Mouse (Mus musculus) E14TG2a.4 (cell line): ENCODE measurements around the gene Nmur1.
A peak's percentile ranks its signal among the peaks of the same experiment; 100 is the strongest.

Experiments
- H3K27me3 ChIP-seq: 2 replicates; pipeline ENCODE4 v1.6.1; 2014; ENCODE audit warnings: low read length, control low read depth; ENCODE audit not compliant: insufficient read depth
- H3K36me3 ChIP-seq: 2 replicates; pipeline ENCODE4 v1.6.1; 2014; ENCODE audit warnings: low read length, control low read depth; ENCODE audit not compliant: insufficient read depth
- H3K4me1 ChIP-seq: replicated peaks from 2 replicates; pipeline ENCODE4 v1.6.1; 2014; ENCODE audit warnings: low read depth, low read length, control low read depth
- H3K4me3 ChIP-seq: replicated peaks from 2 replicates; pipeline ENCODE4 v1.5.1; 2014; ENCODE audit warnings: mild to moderate bottlenecking, low read length
- H3K9me3 ChIP-seq: 2 replicates; pipeline ENCODE4 v1.6.1; 2014; ENCODE audit warnings: low read length, control low read depth
- CTCF ChIP-seq: conservative IDR thresholded peaks from 2 replicates; pipeline ENCODE4 v1.5.1; 2014; ENCODE audit warnings: low read length
- NANOG ChIP-seq: IDR thresholded peaks from 2 replicates; pipeline ENCODE4 v1.6.1; 2014; ENCODE audit warnings: borderline replicate concordance, low read length, mixed read lengths
- POU5F1 ChIP-seq: IDR thresholded peaks from 2 replicates; pipeline ENCODE4 v1.6.1; 2014; ENCODE audit warnings: low read length, borderline replicate concordance

Nmur1 gene

GRCm38 (mm10) chr1:86464223-86464874 lies 38.3 kb upstream of the Nmur1 start:
- peak overlapping the region; percentile 60 for H3K4me3 ChIP-seq
- no peaks in the 10 kb centered on the region for H3K36me3 ChIP-seq
- no peaks in the 10 kb centered on the region for H3K27me3 ChIP-seq
- peaks cover 72% of the 10 kb centered on the region for H3K4me1 ChIP-seq
- TF ChIP-seq POU5F1, result no peak
- peak; percentile 85 for TF ChIP-seq NANOG
- no peaks in the 10 kb centered on the region for H3K9me3 ChIP-seq

- H3K9me3 ChIP-seq, result no peaks in the 10 kb centered on the region
- TF ChIP-seq CTCF, result no peak
- TF ChIP-seq NANOG, result no peak
- TF ChIP-seq POU5F1, result no peak
- H3K36me3 ChIP-seq, result no peaks in the 10 kb centered on the region
- H3K4me3 ChIP-seq, result no peak overlapping the region
- H3K27me3 ChIP-seq, result no peaks in the 10 kb centered on the region
- H3K4me1 ChIP-seq, result peaks cover 64% of the 10 kb centered on the region
Measured at GRCm38 (mm10) chr1:86459371-86459770, 33.3 kb upstream of the Nmur1 start.

- TF ChIP-seq POU5F1 (no peak), NANOG (no peak), CTCF (no peak)
- no peaks in the 10 kb centered on the region for H3K27me3 ChIP-seq
- no peaks in the 10 kb centered on the region for H3K9me3 ChIP-seq
- peak overlapping the region; percentile 41; the same call in 1 of the 2 replicates for H3K4me3 ChIP-seq
- peaks cover 67% of the 10 kb centered on the region for H3K4me1 ChIP-seq
- no peaks in the 10 kb centered on the region for H3K36me3 ChIP-seq
Measured at GRCm38 (mm10) chr1:86456892-86457581, 31.0 kb upstream of the Nmur1 start.

GRCm38 (mm10) chr1:86452713-86453112 lies 26.7 kb upstream of the Nmur1 start:
- H3K4me3 ChIP-seq, result no peak overlapping the region
- no peaks in the 10 kb centered on the region for H3K27me3 ChIP-seq
- no peaks in the 10 kb centered on the region for H3K9me3 ChIP-seq
- H3K4me1 ChIP-seq, result peaks cover 71% of the 10 kb centered on the region
- H3K36me3 ChIP-seq, result peaks cover 3% of the 10 kb centered on the region; the same call in 1 of the 2 replicates
- TF ChIP-seq POU5F1 (no peak), NANOG (no peak), CTCF (no peak)

GRCm38 (mm10) chr1:86449966-86450365 lies 23.9 kb upstream of the Nmur1 start:
- TF ChIP-seq NANOG, result no peak
- no peak for TF ChIP-seq CTCF
- TF ChIP-seq POU5F1, result no peak
- Histone ChIP-seq H3K36me3 (peaks cover 3% of the 10 kb centered on the region; the same call in 1 of the 2 replicates), H3K27me3 (no peaks in the 10 kb centered on the region), H3K4me3 (0 out of 2 replicates have a peak overlapping the region, but pooled peaks have one; percentile 29), H3K4me1 (peaks cover 80% of the 10 kb centered on the region), H3K9me3 (no peaks in the 10 kb centered on the region)

- no peaks in the 10 kb centered on the region for H3K9me3 ChIP-seq
- peaks cover 3% of the 10 kb centered on the region; the same call in 1 of the 2 replicates for H3K36me3 ChIP-seq
- TF ChIP-seq NANOG, result no peak
- TF ChIP-seq CTCF, result no peak
- TF ChIP-seq POU5F1, result no peak
- H3K27me3 ChIP-seq, result no peaks in the 10 kb centered on the region
- 0 out of 2 replicates have a peak overlapping the region, but pooled peaks have one; percentile 50 for H3K4me3 ChIP-seq
- peaks cover 82% of the 10 kb centered on the region for H3K4me1 ChIP-seq
Measured at GRCm38 (mm10) chr1:86448272-86448671, 22.2 kb upstream of the Nmur1 start.

GRCm38 (mm10) chr1:86447596-86448171 lies 21.7 kb upstream of the Nmur1 start:
- Histone ChIP-seq H3K36me3 (peaks cover 3% of the 10 kb centered on the region; the same call in 1 of the 2 replicates), H3K27me3 (no peaks in the 10 kb centered on the region), H3K9me3 (no peaks in the 10 kb centered on the region), H3K4me1 (peaks cover 81% of the 10 kb centered on the region), H3K4me3 (peak overlapping the region; percentile 50; the same call in 1 of the 2 replicates)
- TF ChIP-seq NANOG (no peak), CTCF (no peak), POU5F1 (no peak)

GRCm38 (mm10) chr1:86443386-86444172 lies 17.6 kb upstream of the Nmur1 start:
- peaks cover 72% of the 10 kb centered on the region for H3K4me1 ChIP-seq
- no peaks in the 10 kb centered on the region for H3K27me3 ChIP-seq
- TF ChIP-seq CTCF (no peak), NANOG (no peak), POU5F1 (no peak)
- H3K9me3 ChIP-seq, result no peaks in the 10 kb centered on the region
- no peaks in the 10 kb centered on the region for H3K36me3 ChIP-seq
- H3K4me3 ChIP-seq, result peak overlapping the region; percentile 85
